Mouse (Mus musculus): ENCODE results near the gene Tbkbp1. TPM values are rescaled to one million over a fixed set of nuclear protein-coding genes. Genes with fewer than 3 reads are reported as not detected.
A peak's percentile ranks its signal among the peaks of the same experiment; 100 is the strongest.

The Tbkbp1 gene
- polyA plus RNA-seq, 1 experiment from 2014 or later: 5.8 TPM

DNA sequence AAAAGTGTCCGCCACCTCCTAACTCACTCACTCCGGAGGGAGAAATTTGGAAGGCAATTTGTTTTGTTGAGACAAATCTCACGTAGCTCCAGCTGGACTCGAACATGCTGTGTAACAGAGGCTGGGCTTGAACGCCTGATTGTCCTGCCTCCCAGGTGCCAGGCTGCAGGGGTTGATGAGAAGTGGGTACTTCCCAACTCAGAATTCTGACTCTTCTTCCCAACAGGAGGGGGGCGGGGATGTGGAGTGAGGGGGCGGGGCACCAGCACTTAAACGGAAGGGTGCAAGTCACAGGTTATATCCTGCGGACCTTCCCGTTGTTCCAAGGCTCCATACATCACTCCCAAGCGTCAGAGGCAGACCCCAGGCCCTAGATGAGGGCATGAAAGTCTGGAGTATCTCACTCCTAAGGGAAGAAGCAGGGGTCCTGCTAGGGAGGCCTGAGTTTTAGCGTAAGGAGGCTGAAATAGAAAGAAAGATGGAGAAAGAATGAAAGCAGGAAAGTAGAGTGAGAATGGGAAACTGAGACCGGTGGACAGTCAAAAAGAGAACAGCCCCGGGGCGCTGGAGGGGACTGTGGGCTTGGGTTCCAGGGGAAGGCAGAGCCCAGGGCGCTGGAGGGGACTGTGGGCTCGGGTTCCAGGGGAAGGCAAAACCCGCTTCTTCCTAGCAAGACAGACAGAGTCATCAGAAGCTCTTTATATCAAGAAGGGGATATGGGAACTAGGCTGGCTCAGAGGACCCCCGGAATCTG, 23.6 kb downstream of the Tbkbp1 start:
- WGBS: 15% methylated on average over 19 of the region's 19 CpGs
- H3K27me3 ChIP-seq (ENCODE audit: control insufficient read depth, insufficient read depth, low read length): no peaks in the 10 kb centered on the region
- H3K4me1 ChIP-seq (ENCODE audit: control insufficient read depth, insufficient read depth, low read length): peaks cover 7% of the 10 kb centered on the region; the same call in 1 of the 2 replicates
- DNase-seq (ENCODE audit: low spot score): no peak
- peak overlapping the region; percentile 33 for H3K4me3 ChIP-seq (ENCODE audit: low read depth, low read length)
- no peak overlapping the region for H3K27ac ChIP-seq (ENCODE audit: low read depth, low read length)
- H3K4me2 ChIP-seq (ENCODE audit: low read depth): peak overlapping the region; percentile 90
- H3K36me3 ChIP-seq (ENCODE audit: control insufficient read depth, insufficient read depth, low read length): no peaks in the 10 kb centered on the region
- H3K9ac ChIP-seq (ENCODE audit: low read length): no peak overlapping the region
- ATAC-seq (ENCODE audit: insufficient read depth, low FRiP score, low TSS enrichment): no peak
- H3K9me3 ChIP-seq (ENCODE audit: control insufficient read depth, low read length): no peaks in the 10 kb centered on the region

DNA sequence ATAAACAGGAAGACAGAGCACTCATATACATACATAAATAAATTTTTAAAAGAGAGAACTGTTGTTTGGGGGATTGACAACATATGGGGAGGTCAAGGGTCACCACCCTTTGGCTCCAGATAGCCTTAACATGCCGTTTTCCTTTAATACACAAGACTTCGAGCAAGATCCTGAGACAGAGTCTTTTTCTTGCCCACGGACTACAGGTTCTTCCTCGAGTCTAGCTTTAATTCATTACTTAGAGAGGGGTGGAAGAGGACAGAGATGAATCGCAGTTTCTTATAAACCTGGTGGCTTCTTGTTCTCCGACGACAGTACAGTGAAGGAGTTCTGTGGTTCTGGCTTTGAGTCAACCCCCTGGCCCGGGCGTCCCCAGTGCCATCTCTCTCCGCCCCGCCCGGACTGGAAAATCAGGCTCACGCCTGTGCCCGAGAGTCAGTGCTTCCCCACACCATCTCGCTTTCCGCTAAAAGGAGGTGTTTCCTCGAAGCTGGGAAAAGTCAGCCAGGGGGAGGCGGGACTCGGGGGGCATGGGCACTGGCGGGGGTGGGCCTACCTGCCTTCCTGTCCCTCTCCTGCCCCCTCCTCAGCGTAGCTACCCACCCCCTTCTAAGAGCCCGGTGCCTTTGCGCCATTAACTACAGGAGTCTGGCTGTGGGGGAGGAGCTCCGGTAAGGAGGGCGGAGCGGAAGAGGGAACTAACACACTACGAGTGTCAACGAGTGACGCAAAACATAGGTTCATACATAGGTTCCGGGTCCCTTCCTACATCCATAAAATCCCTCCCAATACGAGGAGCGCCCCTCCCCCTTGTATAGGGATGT, 24.4 kb downstream of the Tbkbp1 start:
- Histone ChIP-seq H3K27ac (ENCODE audit: low read depth, low read length) (no peak overlapping the region), H3K36me3 (ENCODE audit: control insufficient read depth, insufficient read depth, low read length) (no peaks in the 10 kb centered on the region), H3K9ac (ENCODE audit: low read length) (peak overlapping the region; percentile 49), H3K4me1 (ENCODE audit: control insufficient read depth, insufficient read depth, low read length) (peaks cover 7% of the 10 kb centered on the region; the same call in 1 of the 2 replicates), H3K27me3 (ENCODE audit: control insufficient read depth, insufficient read depth, low read length) (no peaks in the 10 kb centered on the region), H3K9me3 (ENCODE audit: control insufficient read depth, low read length) (no peaks in the 10 kb centered on the region), H3K4me3 (ENCODE audit: low read depth, low read length) (peak overlapping the region; percentile 33), H3K4me2 (ENCODE audit: low read depth) (peak overlapping the region; percentile 90)
- ATAC-seq (ENCODE audit: insufficient read depth, low FRiP score, low TSS enrichment): no peak
- DNase-seq (ENCODE audit: low spot score): no peak
- WGBS: 2% methylated on average over 32 of the region's 32 CpGs

- H3K4me1 ChIP-seq (ENCODE audit: control insufficient read depth, insufficient read depth, low read length): peaks cover 7% of the 10 kb centered on the region; the same call in 1 of the 2 replicates
- no peaks in the 10 kb centered on the region for H3K36me3 ChIP-seq (ENCODE audit: control insufficient read depth, insufficient read depth, low read length)
- no peaks in the 10 kb centered on the region for H3K27me3 ChIP-seq (ENCODE audit: control insufficient read depth, insufficient read depth, low read length)
- H3K4me2 ChIP-seq (ENCODE audit: low read depth): no peak overlapping the region
- ATAC-seq (ENCODE audit: insufficient read depth, low FRiP score, low TSS enrichment) (no peak), DNase-seq (ENCODE audit: low spot score) (no peak)
- H3K27ac ChIP-seq (ENCODE audit: low read depth, low read length): no peak overlapping the region
- no peak overlapping the region for H3K4me3 ChIP-seq (ENCODE audit: low read depth, low read length)
- 63% methylated on average over 10 of the region's 10 CpGs for WGBS
- no peak overlapping the region for H3K9ac ChIP-seq (ENCODE audit: low read length)
- H3K9me3 ChIP-seq (ENCODE audit: control insufficient read depth, low read length): no peaks in the 10 kb centered on the region
Observed at GRCm38 (mm10) chr11:97124266-97125036, 26.8 kb downstream of the Tbkbp1 start.

DNA sequence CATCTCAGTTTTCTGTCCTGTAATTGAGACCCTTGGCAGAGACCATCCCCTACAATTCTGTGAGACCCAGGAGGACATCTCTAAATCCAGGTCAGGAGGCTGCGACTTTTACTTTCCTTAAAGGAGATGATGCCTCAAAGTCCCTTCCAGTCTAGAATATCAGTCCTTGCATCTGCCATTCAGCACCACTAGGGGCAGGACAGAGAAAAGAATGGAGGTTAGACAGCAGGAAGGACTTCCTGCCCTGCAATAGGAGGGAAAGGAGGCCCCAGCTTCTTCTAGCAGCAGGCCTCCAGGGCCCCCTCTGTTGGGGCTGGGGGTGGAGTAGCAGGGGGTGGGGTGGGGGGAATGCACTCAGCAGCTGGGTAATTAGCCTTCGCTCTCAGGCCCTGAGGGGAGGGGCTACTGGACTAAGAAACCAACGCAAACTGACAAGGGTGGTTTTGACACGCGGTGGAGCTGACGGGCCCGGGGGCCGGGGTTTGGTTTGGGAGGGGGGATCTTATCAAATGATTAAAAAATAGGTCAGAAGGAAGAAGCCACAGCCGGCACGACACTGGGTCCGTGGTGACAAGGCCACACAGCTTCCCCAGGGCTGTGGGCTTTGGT, 27.9 kb downstream of the Tbkbp1 start:
- Histone ChIP-seq H3K9ac (ENCODE audit: low read length) (no peak overlapping the region), H3K9me3 (ENCODE audit: control insufficient read depth, low read length) (no peaks in the 10 kb centered on the region), H3K36me3 (ENCODE audit: control insufficient read depth, insufficient read depth, low read length) (no peaks in the 10 kb centered on the region), H3K4me2 (ENCODE audit: low read depth) (no peak overlapping the region), H3K4me3 (ENCODE audit: low read depth, low read length) (no peak overlapping the region), H3K27me3 (ENCODE audit: control insufficient read depth, insufficient read depth, low read length) (no peaks in the 10 kb centered on the region), H3K27ac (ENCODE audit: low read depth, low read length) (no peak overlapping the region), H3K4me1 (ENCODE audit: control insufficient read depth, insufficient read depth, low read length) (peaks cover 7% of the 10 kb centered on the region; the same call in 1 of the 2 replicates)
- WGBS: 29% methylated on average over 11 of the region's 11 CpGs
- no peak for DNase-seq (ENCODE audit: low spot score)
- ATAC-seq (ENCODE audit: insufficient read depth, low FRiP score, low TSS enrichment): no peak

GRCm38 (mm10) chr11:97120641-97121040, 30.7 kb downstream of the Tbkbp1 start:
- H3K27ac ChIP-seq (ENCODE audit: low read depth, low read length): no peak overlapping the region
- no peak overlapping the region for H3K4me2 ChIP-seq (ENCODE audit: low read depth)
- no peaks in the 10 kb centered on the region for H3K9me3 ChIP-seq (ENCODE audit: control insufficient read depth, low read length)
- H3K9ac ChIP-seq (ENCODE audit: low read length): no peak overlapping the region
- H3K36me3 ChIP-seq (ENCODE audit: control insufficient read depth, insufficient read depth, low read length): no peaks in the 10 kb centered on the region
- 0 out of 2 replicates have a peak, but pooled peaks cover 3% of the 10 kb centered on the region for H3K4me1 ChIP-seq (ENCODE audit: control insufficient read depth, insufficient read depth, low read length)
- H3K4me3 ChIP-seq (ENCODE audit: low read depth, low read length): no peak overlapping the region
- no peak for ATAC-seq (ENCODE audit: insufficient read depth, low FRiP score, low TSS enrichment)
- WGBS: 58% methylated on average over 3 of the region's 3 CpGs
- H3K27me3 ChIP-seq (ENCODE audit: control insufficient read depth, insufficient read depth, low read length): peaks cover 8% of the 10 kb centered on the region
- no peak for DNase-seq (ENCODE audit: low spot score)

- no peak overlapping the region for H3K4me2 ChIP-seq (ENCODE audit: low read depth)
- no peak overlapping the region for H3K4me3 ChIP-seq (ENCODE audit: low read depth, low read length)
- H3K4me1 ChIP-seq (ENCODE audit: control insufficient read depth, insufficient read depth, low read length): 0 out of 2 replicates have a peak, but pooled peaks cover 5% of the 10 kb centered on the region
- no peak overlapping the region; the same call in 1 of the 2 replicates for H3K9ac ChIP-seq (ENCODE audit: low read length)
- no peaks in the 10 kb centered on the region for H3K36me3 ChIP-seq (ENCODE audit: control insufficient read depth, insufficient read depth, low read length)
- H3K27ac ChIP-seq (ENCODE audit: low read depth, low read length): no peak overlapping the region
- DNase-seq (ENCODE audit: low spot score): no peak
- WGBS: 51% methylated on average over 8 of the region's 10 CpGs
- H3K9me3 ChIP-seq (ENCODE audit: control insufficient read depth, low read length): no peaks in the 10 kb centered on the region
- H3K27me3 ChIP-seq (ENCODE audit: control insufficient read depth, insufficient read depth, low read length): peaks cover 12% of the 10 kb centered on the region
- no peak for ATAC-seq (ENCODE audit: insufficient read depth, low FRiP score, low TSS enrichment)
Observed at GRCm38 (mm10) chr11:97120221-97120620, 31.1 kb downstream of the Tbkbp1 start.

- DNase-seq (ENCODE audit: low spot score) (no peak), ATAC-seq (ENCODE audit: insufficient read depth, low FRiP score, low TSS enrichment) (no peak)
- H3K4me1 ChIP-seq (ENCODE audit: control insufficient read depth, insufficient read depth, low read length): peaks cover 14% of the 10 kb centered on the region; the same call in 1 of the 2 replicates
- 7% methylated on average over 11 of the region's 11 CpGs for WGBS
- H3K27ac ChIP-seq (ENCODE audit: low read depth, low read length): no peak overlapping the region
- peak overlapping the region; percentile 49; the same call in 1 of the 2 replicates for H3K4me2 ChIP-seq (ENCODE audit: low read depth)
- no peak overlapping the region for H3K4me3 ChIP-seq (ENCODE audit: low read depth, low read length)
- no peaks in the 10 kb centered on the region for H3K9me3 ChIP-seq (ENCODE audit: control insufficient read depth, low read length)
- H3K27me3 ChIP-seq (ENCODE audit: control insufficient read depth, insufficient read depth, low read length): peaks cover 40% of the 10 kb centered on the region
- no peaks in the 10 kb centered on the region for H3K36me3 ChIP-seq (ENCODE audit: control insufficient read depth, insufficient read depth, low read length)
- no peak overlapping the region for H3K9ac ChIP-seq (ENCODE audit: low read length)
Observed at GRCm38 (mm10) chr11:97115797-97116196, 35.5 kb downstream of the Tbkbp1 start.

Measured in neural tube, embryonic 11.5 days (tissue).